Comparison of ENCODE assay signal across 31 mouse cellular contexts in the genomic region with DNA sequence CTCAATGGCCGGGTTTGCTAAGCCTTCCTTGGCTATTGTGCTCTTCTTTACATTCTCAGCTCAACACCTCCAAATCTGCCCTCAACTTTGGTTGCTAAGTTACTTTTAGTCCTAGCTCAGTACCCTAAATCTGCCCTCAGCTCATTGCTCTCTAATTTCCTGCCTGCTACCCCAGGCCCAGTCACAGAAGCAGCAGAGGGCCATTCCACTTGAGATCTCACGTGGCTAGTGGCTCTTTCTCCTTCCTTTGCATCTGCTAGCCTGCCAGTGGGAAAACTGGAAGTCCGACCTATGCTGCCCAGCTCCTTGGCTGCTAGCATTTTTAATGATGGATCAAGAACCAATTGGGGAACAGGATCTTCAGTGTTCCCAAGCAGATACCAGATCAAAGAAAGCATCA.
DNase-seq lines count a peak whose midpoint lies in the region; ATAC-seq and TF ChIP-seq lines count a peak whose summit lies in the region.
"Had no signal": no experiment of that assay in that cellular context is flagged by ENCODE, and none has a peak within 500 bp of the region (broad histone marks: within the 10 kb centered on the region; RNA-seq: fewer than 3 reads in every experiment).

No protein-coding gene starts in this region.

- H3K27me3 ChIP-seq in forebrain, embryonic 10.5 days (ENCODE audit: poor library complexity, severe bottlenecking) = peaks cover 22% of the 10 kb centered on the region; the same call in 1 of the 2 replicates
- H3K27me3 ChIP-seq in forebrain, embryonic 15.5 days = no peaks in the 10 kb centered on the region
- H3K27me3 ChIP-seq in liver, embryonic 11.5 days (replicated peaks; ENCODE audit: control insufficient read depth, insufficient read depth, low read length) = no peaks in the 10 kb centered on the region
- no peaks in the 10 kb centered on the region for H3K27me3 ChIP-seq in thymus, adult 2 months (ENCODE audit: control insufficient read depth, insufficient read depth, low read length)
- H3K27me3 ChIP-seq: embryonic facial prominence, embryonic 12.5 days; heart, embryonic 15.5 days; intestine, embryonic 15.5 days; limb, embryonic 13.5 days; liver, embryonic 13.5 days; neural tube, embryonic 12.5 days had no signal

- peaks cover 23% of the 10 kb centered on the region for H3K4me1 ChIP-seq in forebrain, embryonic 10.5 days
- H3K4me1 ChIP-seq in forebrain, embryonic 15.5 days = peaks cover 7% of the 10 kb centered on the region
- H3K4me1 ChIP-seq in liver, embryonic 11.5 days (replicated peaks; ENCODE audit: control insufficient read depth, insufficient read depth, low read length) = no peaks in the 10 kb centered on the region
- no peaks in the 10 kb centered on the region; the same call in 1 of the 2 replicates for H3K4me1 ChIP-seq in thymus, adult 2 months (replicated peaks; ENCODE audit: control insufficient read depth, insufficient read depth, low read length)
- H3K4me1 ChIP-seq: heart, embryonic 15.5 days; neural tube, embryonic 12.5 days had no signal

- no peak overlapping the region for H3K9ac ChIP-seq in forebrain, embryonic 15.5 days (replicated peaks)
- no peak overlapping the region for H3K9ac ChIP-seq in liver, embryonic 11.5 days (ENCODE audit: low read depth, low read length)
- H3K9ac ChIP-seq: embryonic facial prominence, embryonic 12.5 days; heart, embryonic 15.5 days; intestine, embryonic 15.5 days; limb, embryonic 13.5 days; liver, embryonic 13.5 days; neural tube, embryonic 12.5 days had no signal

- H3K4me2 ChIP-seq in forebrain, embryonic 15.5 days (replicated peaks) = no peak overlapping the region
- no peak overlapping the region for H3K4me2 ChIP-seq in liver, embryonic 11.5 days
- H3K4me2 ChIP-seq: embryonic facial prominence, embryonic 12.5 days; heart, embryonic 15.5 days; intestine, embryonic 15.5 days; limb, embryonic 13.5 days; liver, embryonic 13.5 days; neural tube, embryonic 12.5 days had no signal

- no peak for ATAC-seq in forebrain, embryonic 15.5 days (replicated peaks)
- peak; percentile 44 for ATAC-seq in inflammation-experienced regulatory T-cells, adult 6 months
- no peak for ATAC-seq in liver, embryonic 11.5 days (replicated peaks; ENCODE audit: low FRiP score)
- ATAC-seq: forebrain, embryonic 16.5 days; hindbrain, embryonic 16.5 days; intestine, embryonic 15.5 days; lung, postnatal 0 days had no signal

- DNase-seq in forebrain, embryonic 10.5 days (ENCODE audit: extremely low spot score, low spot score) = peak; percentile 17
- DNase-seq in CD4-positive helper T cell, adult 2 months (ENCODE audit: low read depth, low spot score) = peak; percentile 30
- DNase-seq in embryo, embryonic 10.5 days (ENCODE audit: low spot score) = peak; percentile 28
- DNase-seq in liver, embryonic 11.5 days (ENCODE audit: low spot score) = no peak
- DNase-seq in thymus, adult 2 months = no peak
- DNase-seq in cerebellum, adult 8-10 months = no peak
- DNase-seq: adrenal gland, adult 2 months; cerebellum, adult 2 months; cerebellum, postnatal 36 days; gastrocnemius, postnatal 10 days; kidney, adult 2 months; kidney, postnatal 4 days; liver, embryonic 13.5 days; lung, adult 18-20 months; right cerebral cortex, postnatal 4 days; thymus, adult 18-20 months; thymus, postnatal 36 days had no signal

- H3K36me3 ChIP-seq in forebrain, embryonic 10.5 days (replicated peaks) = no peaks in the 10 kb centered on the region
- H3K36me3 ChIP-seq in forebrain, embryonic 15.5 days = no peaks in the 10 kb centered on the region
- H3K36me3 ChIP-seq in liver, embryonic 11.5 days (ENCODE audit: control insufficient read depth, insufficient read depth, low read length) = no peaks in the 10 kb centered on the region
- H3K36me3 ChIP-seq in thymus, adult 2 months (ENCODE audit: control insufficient read depth, insufficient read depth, low read length) = no peaks in the 10 kb centered on the region
- H3K36me3 ChIP-seq: embryonic facial prominence, embryonic 12.5 days; heart, embryonic 10.5 days; heart, embryonic 15.5 days; intestine, embryonic 15.5 days; limb, embryonic 13.5 days; liver, embryonic 13.5 days; neural tube, embryonic 12.5 days had no signal

- 26% methylated on average over 3 of the region's 3 CpGs for WGBS in forebrain, embryonic 10.5 days
- 17% methylated on average over 3 of the region's 3 CpGs for WGBS in forebrain, embryonic 15.5 days
- WGBS in liver, embryonic 11.5 days = 56% methylated on average over 3 of the region's 3 CpGs
- WGBS in thymus, adult 2 months = 90% methylated on average over 3 of the region's 3 CpGs

- no peak overlapping the region for H3K4me3 ChIP-seq in forebrain, embryonic 10.5 days
- no peak overlapping the region for H3K4me3 ChIP-seq in forebrain, embryonic 15.5 days
- H3K4me3 ChIP-seq in liver, embryonic 11.5 days (ENCODE audit: low read depth, low read length) = no peak overlapping the region
- no peak overlapping the region for H3K4me3 ChIP-seq in thymus, adult 2 months (ENCODE audit: control insufficient read depth, insufficient read depth, low read length)
- H3K4me3 ChIP-seq: embryonic facial prominence, embryonic 12.5 days; heart, embryonic 10.5 days; heart, embryonic 15.5 days; intestine, embryonic 15.5 days; limb, embryonic 13.5 days; liver, embryonic 13.5 days; neural tube, embryonic 12.5 days had no signal

- H3K27ac ChIP-seq in forebrain, embryonic 10.5 days = no peak overlapping the region
- H3K27ac ChIP-seq in forebrain, embryonic 15.5 days (replicated peaks) = no peak overlapping the region
- H3K27ac ChIP-seq in liver, embryonic 11.5 days (ENCODE audit: low read depth, low read length) = no peak overlapping the region
- H3K27ac ChIP-seq in thymus, adult 2 months (ENCODE audit: control insufficient read depth, insufficient read depth, low read length) = no peak overlapping the region
- H3K27ac ChIP-seq: embryonic facial prominence, embryonic 12.5 days; heart, embryonic 10.5 days; heart, embryonic 15.5 days; intestine, embryonic 15.5 days; kidney, postnatal 0 days; limb, embryonic 13.5 days; liver, embryonic 13.5 days; macrophage; neural tube, embryonic 12.5 days; stomach, postnatal 0 days had no signal

- TF ChIP-seq POLR2A in thymus, adult 2 months (IDR thresholded peaks at IDR 0.05; ENCODE audit: control insufficient read depth, extremely low read depth, insufficient read depth, low read length, poor library complexity) = no peak

- H3K9me3 ChIP-seq in forebrain, embryonic 10.5 days = no peaks in the 10 kb centered on the region
- H3K9me3 ChIP-seq in forebrain, embryonic 15.5 days = no peaks in the 10 kb centered on the region
- no peaks in the 10 kb centered on the region for H3K9me3 ChIP-seq in liver, embryonic 11.5 days (ENCODE audit: control insufficient read depth, low read length)
- H3K9me3 ChIP-seq: embryonic facial prominence, embryonic 12.5 days; heart, embryonic 10.5 days; heart, embryonic 15.5 days; intestine, embryonic 15.5 days; limb, embryonic 13.5 days; liver, embryonic 13.5 days; neural tube, embryonic 12.5 days had no signal

- TF ChIP-seq CTCF in thymus, adult 2 months (IDR thresholded peaks at IDR 0.05; ENCODE audit: borderline replicate concordance, control insufficient read depth, extremely low read depth, insufficient read depth, low read length, poor library complexity) = no peak

Comparison
In these comparisons a context has a peak if more than half of its experiments do, and no peak if none do; other contexts are left out.
1. DNase-seq: peak in forebrain, embryonic 10.5 days (single experiment), CD4-positive helper T cell, adult 2 months (single experiment) and embryo, embryonic 10.5 days (single experiment); none in liver, embryonic 11.5 days (single experiment), thymus, adult 2 months (single experiment) and cerebellum, adult 8-10 months (single experiment).